Mouse (Mus musculus) bone marrow macrophage, adult 2 months (primary cell): ENCODE data around the gene Gstp1.

ENCODE experiments used
- CTCF ChIP-seq: IDR thresholded peaks from 2 replicates; pipeline ENCODE4 v1.5.1; 2012; ENCODE audit warnings: low read depth, mild to moderate bottlenecking, low read length, moderate library complexity
- POLR2A ChIP-seq: IDR thresholded peaks from 2 replicates; pipeline ENCODE4 v1.6.1; 2012; ENCODE audit warnings: mild to moderate bottlenecking, low read depth, low read length, borderline replicate concordance

DNA sequence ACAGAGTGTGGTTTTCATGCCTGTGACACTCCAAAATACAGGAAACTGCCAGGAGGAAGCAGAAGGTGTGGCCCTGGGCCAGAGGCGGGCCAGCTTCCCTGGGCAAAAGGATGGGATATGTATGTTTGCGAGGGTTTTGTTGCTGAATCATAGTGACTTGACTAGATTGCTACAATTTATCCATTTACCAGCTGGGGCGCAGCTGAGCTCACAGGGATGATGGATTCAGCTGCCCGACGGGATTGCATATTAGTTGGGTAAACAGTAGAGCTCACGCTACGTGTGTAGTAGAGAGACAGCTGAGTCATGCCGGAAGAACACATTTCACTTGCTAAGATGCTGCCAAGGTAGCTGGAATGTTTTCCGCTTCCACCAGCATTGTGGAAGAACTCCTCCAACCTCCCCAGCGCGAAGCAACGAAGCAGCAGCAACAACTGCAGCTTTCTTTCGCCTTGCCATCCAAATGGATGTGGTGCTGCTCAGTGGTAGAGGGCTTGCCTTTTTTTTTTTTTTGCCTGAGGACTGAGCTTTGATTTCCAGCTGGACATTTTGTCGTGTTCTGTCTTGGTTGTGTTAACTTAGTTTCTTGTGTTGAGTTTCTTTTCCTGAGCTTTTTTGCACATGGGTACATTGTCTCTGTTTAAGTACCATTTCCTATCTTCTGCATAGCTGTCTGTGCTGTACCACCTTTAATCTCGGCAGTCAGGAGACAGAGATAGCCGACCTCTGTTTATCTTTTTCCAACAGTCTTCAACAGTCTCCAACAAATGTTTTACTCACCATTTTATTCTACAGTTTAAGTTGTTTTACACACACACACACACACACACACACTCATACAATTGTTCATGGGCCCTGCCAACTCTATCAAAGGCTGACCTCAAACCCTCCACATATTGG, 8.4 kb upstream of the Gstp1 start, which contains the start of gene Gstp2:
- TF ChIP-seq CTCF (no peak), POLR2A (no peak)
